Mouse (Mus musculus) embryonic facial prominence, embryonic 10.5 days (tissue): ENCODE results near the gene Ano7. TPM values are rescaled to one million over a fixed set of nuclear protein-coding genes. Genes with fewer than 3 reads are reported as not detected.

Source experiments
- microRNA-seq: library from miRNA; unstranded; fragments of <30 nt; microRNA quantifications from one replicate; pipeline ENCODE4, GENCODE M21; 2017
- polyA plus RNA-seq: library from polyadenylated mRNA; unstranded; fragments of >200 nt; fragmentation: Nextera tagmentation; extraction: Ambion mirVana; gene quantifications from 2 replicates; pipeline ENCODE4 v1.2.1, GENCODE M21; 2016

Gene Ano7
- polyA plus RNA-seq, 1 experiment from 2014 or later, result 0.14 TPM

Small RNAs within 50 kb of the gene (microRNA-seq; reads per million reads assigned to microRNA genes)
- gene Mir6345 (not detected), gene Mir6902 (0.91 reads per million)

Other genes with a start within 250 kb of the Ano7 start
- gene Agxt, start 238.7 kb upstream of the Ano7 start, polyA plus RNA-seq, result not detected in 2 replicates
- 0.87 and 1.5 TPM in 2 replicates for gene 2310007B03Rik, start 213.0 kb upstream of the Ano7 start, polyA plus RNA-seq
- 0.19 and 0.20 TPM in 2 replicates for gene Crocc2, start 205.2 kb upstream of the Ano7 start, polyA plus RNA-seq
- 6.5 and 9.6 TPM in 2 replicates for gene Sned1, start 138.1 kb upstream of the Ano7 start, polyA plus RNA-seq
- 35.8 and 38.2 TPM in 2 replicates for gene Mterf4, start 68.0 kb upstream of the Ano7 start, polyA plus RNA-seq
- 78.8 and 84.4 TPM in 2 replicates for gene Ppp1r7, start 31.1 kb upstream of the Ano7 start, polyA plus RNA-seq
- 30.9 and 31.1 TPM in 2 replicates for gene Pask, start 30.4 kb upstream of the Ano7 start, polyA plus RNA-seq
- 124 and 126 TPM in 2 replicates for gene Hdlbp, start 104.9 kb downstream of the Ano7 start, polyA plus RNA-seq
- 5.9 and 6.4 TPM in 2 replicates for gene Farp2, start 138.1 kb downstream of the Ano7 start, polyA plus RNA-seq